Mouse (Mus musculus) CD4-positive helper T cell, adult 2 months (primary cell): ENCODE results near the gene Rpl27a.

Experiments
- DNase-seq: peaks from one replicate; pipeline ENCODE4 v3.0.0-alpha.2; 2012; ENCODE audit warnings: low read depth, missing footprints, low spot score

Rpl27a gene

GRCm38 (mm10) chr7:109525740-109526663, 7.1 kb downstream of the Rpl27a start:
- no peak for DNase-seq

- no peak for DNase-seq
These were observed 8.6 kb downstream of the Rpl27a start for GRCm38 (mm10) chr7:109527536-109527935.

- DNase-seq, result no peak
These were observed 9.4 kb downstream of the Rpl27a start for GRCm38 (mm10) chr7:109528356-109528755.

- DNase-seq, result no peak
These were observed 10.8 kb downstream of the Rpl27a start for GRCm38 (mm10) chr7:109529741-109530140.

GRCm38 (mm10) chr7:109531501-109531900, 12.6 kb downstream of the Rpl27a start:
- DNase-seq, result no peak

GRCm38 (mm10) chr7:109532691-109533090, 13.7 kb downstream of the Rpl27a start:
- DNase-seq, result no peak

- DNase-seq, result no peak
These were observed 14.2 kb downstream of the Rpl27a start for GRCm38 (mm10) chr7:109533129-109533528.

GRCm38 (mm10) chr7:109533888-109534287, 14.9 kb downstream of the Rpl27a start:
- no peak for DNase-seq

GRCm38 (mm10) chr7:109534921-109535320, 16.0 kb downstream of the Rpl27a start:
- DNase-seq, result no peak

GRCm38 (mm10) chr7:109536451-109536946, 17.6 kb downstream of the Rpl27a start:
- no peak for DNase-seq

GRCm38 (mm10) chr7:109540902-109541301, 22.0 kb downstream of the Rpl27a start:
- DNase-seq, result no peak

- no peak for DNase-seq
These were observed 22.8 kb downstream of the Rpl27a start for GRCm38 (mm10) chr7:109541609-109542363.

GRCm38 (mm10) chr7:109542364-109542628, 23.3 kb downstream of the Rpl27a start:
- no peak for DNase-seq

- DNase-seq, result no peak
These were observed 25.8 kb downstream of the Rpl27a start for GRCm38 (mm10) chr7:109544792-109545191.

GRCm38 (mm10) chr7:109545255-109545993, 26.5 kb downstream of the Rpl27a start:
- DNase-seq, result no peak

- DNase-seq, result no peak
These were observed 27.2 kb downstream of the Rpl27a start for GRCm38 (mm10) chr7:109546186-109546585.

GRCm38 (mm10) chr7:109546726-109547125, 27.8 kb downstream of the Rpl27a start:
- no peak for DNase-seq

- DNase-seq, result no peak
These were observed 40.6 kb downstream of the Rpl27a start for GRCm38 (mm10) chr7:109559536-109559935.

- no peak for DNase-seq
These were observed 42.7 kb downstream of the Rpl27a start for GRCm38 (mm10) chr7:109561466-109562153.

GRCm38 (mm10) chr7:109562154-109562599, 43.2 kb downstream of the Rpl27a start:
- no peak for DNase-seq

GRCm38 (mm10) chr7:109562676-109563075, 43.7 kb downstream of the Rpl27a start:
- no peak for DNase-seq
